Mouse (Mus musculus): ENCODE measurements around the gene Ccser1. TPM values are rescaled to one million over a fixed set of nuclear protein-coding genes. Genes with fewer than 3 reads are reported as not detected.

Gene Ccser1
- polyA plus RNA-seq, 1 experiment from 2014 or later, result 6.9 TPM

DNA sequence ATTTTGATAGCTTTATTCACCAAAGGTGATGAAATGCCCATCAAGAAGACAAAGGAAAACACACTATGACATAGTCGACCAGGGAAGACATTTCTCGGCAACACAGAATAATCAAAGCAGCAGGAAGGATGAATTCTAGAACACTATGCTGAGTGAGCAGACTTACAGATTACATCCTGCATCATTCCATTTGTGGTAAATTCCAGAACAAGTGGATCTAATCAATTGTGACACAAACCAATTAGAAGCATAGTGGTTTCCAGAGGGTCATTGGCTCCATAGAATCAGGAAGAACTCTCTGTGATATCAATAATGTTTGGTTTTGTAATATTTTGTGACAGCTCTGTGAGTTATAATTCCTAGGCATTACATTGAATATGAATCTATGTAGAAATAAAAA, 875.2 kb downstream of the Ccser1 start:
- Histone ChIP-seq H3K4me3 (ENCODE audit: low read depth, low read length) (no peak overlapping the region), H3K27ac (replicated peaks) (no peak overlapping the region), H3K9ac (ENCODE audit: low read length) (no peak overlapping the region), H3K9me3 (ENCODE audit: control insufficient read depth, low read length) (no peaks in the 10 kb centered on the region), H3K4me1 (replicated peaks; ENCODE audit: control insufficient read depth, insufficient read depth) (no peaks in the 10 kb centered on the region), H3K4me2 (replicated peaks; ENCODE audit: low read depth) (no peak overlapping the region), H3K36me3 (ENCODE audit: control insufficient read depth, insufficient read depth, low read length) (no peaks in the 10 kb centered on the region), H3K27me3 (ENCODE audit: control insufficient read depth, insufficient read depth, low read length) (no peaks in the 10 kb centered on the region)
- TF ChIP-seq CTCF (IDR thresholded peaks at IDR 0.05; ENCODE audit: low read depth) (no peak), EP300 (optimal IDR thresholded peaks at IDR 0.05) (no peak)
- WGBS, result 62% methylated on average over 2 of the region's 2 CpGs
- ATAC-seq (ENCODE audit: low FRiP score, low TSS enrichment) (no peak), DNase-seq (ENCODE audit: low spot score) (no peak)

GRCm38 (mm10) chr6:62066363-62067023, 886.4 kb downstream of the Ccser1 start:
- 48% methylated on average over 6 of the region's 6 CpGs for WGBS
- no peak for DNase-seq (ENCODE audit: low spot score)
- no peak overlapping the region for H3K4me2 ChIP-seq (replicated peaks; ENCODE audit: low read depth)
- TF ChIP-seq CTCF (IDR thresholded peaks at IDR 0.05; ENCODE audit: low read depth), result no peak
- TF ChIP-seq EP300 (optimal IDR thresholded peaks at IDR 0.05), result no peak
- H3K36me3 ChIP-seq (ENCODE audit: control insufficient read depth, insufficient read depth, low read length), result no peaks in the 10 kb centered on the region
- no peak overlapping the region for H3K4me3 ChIP-seq (ENCODE audit: low read depth, low read length)
- no peaks in the 10 kb centered on the region for H3K27me3 ChIP-seq (ENCODE audit: control insufficient read depth, insufficient read depth, low read length)
- H3K4me1 ChIP-seq (replicated peaks; ENCODE audit: control insufficient read depth, insufficient read depth), result no peaks in the 10 kb centered on the region
- no peak overlapping the region for H3K9ac ChIP-seq (ENCODE audit: low read length)
- ATAC-seq (ENCODE audit: low FRiP score, low TSS enrichment), result no peak
- no peaks in the 10 kb centered on the region for H3K9me3 ChIP-seq (ENCODE audit: control insufficient read depth, low read length)
- H3K27ac ChIP-seq (replicated peaks), result no peak overlapping the region

GRCm38 (mm10) chr6:62067024-62067380, 886.9 kb downstream of the Ccser1 start:
- Histone ChIP-seq H3K27me3 (ENCODE audit: control insufficient read depth, insufficient read depth, low read length) (no peaks in the 10 kb centered on the region), H3K9me3 (ENCODE audit: control insufficient read depth, low read length) (no peaks in the 10 kb centered on the region), H3K4me1 (replicated peaks; ENCODE audit: control insufficient read depth, insufficient read depth) (no peaks in the 10 kb centered on the region), H3K27ac (replicated peaks) (no peak overlapping the region), H3K4me3 (ENCODE audit: low read depth, low read length) (no peak overlapping the region), H3K36me3 (ENCODE audit: control insufficient read depth, insufficient read depth, low read length) (no peaks in the 10 kb centered on the region), H3K4me2 (replicated peaks; ENCODE audit: low read depth) (no peak overlapping the region), H3K9ac (ENCODE audit: low read length) (no peak overlapping the region)
- WGBS, result 87% methylated on average over 4 of the region's 4 CpGs
- DNase-seq (ENCODE audit: low spot score) (no peak), ATAC-seq (ENCODE audit: low FRiP score, low TSS enrichment) (no peak)
- TF ChIP-seq CTCF (IDR thresholded peaks at IDR 0.05; ENCODE audit: low read depth) (no peak), EP300 (optimal IDR thresholded peaks at IDR 0.05) (no peak)

- WGBS, result 51% methylated on average over 2 of the region's 2 CpGs
Observed at GRCm38 (mm10) chr6:62105464-62105863, 925.3 kb downstream of the Ccser1 start.

DNA sequence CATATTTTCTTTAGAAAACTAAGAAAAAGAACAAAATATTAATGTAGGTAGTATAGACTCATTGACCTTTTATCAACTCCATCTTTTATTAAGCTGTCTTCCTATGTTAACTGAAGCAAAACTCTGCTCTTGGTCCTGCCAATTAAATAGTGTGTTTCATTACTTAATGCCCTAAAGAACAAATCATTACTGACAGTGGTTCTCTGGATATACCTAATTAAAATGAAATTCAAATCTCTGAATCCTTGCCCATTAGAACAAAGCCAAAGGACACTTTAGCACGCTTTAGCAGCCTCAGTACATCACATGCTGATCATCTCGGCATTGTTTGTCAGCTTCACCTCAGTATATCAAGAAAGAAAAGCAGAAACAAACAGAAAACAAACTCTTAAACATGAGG, 952.4 kb downstream of the Ccser1 start:
- Histone ChIP-seq H3K27ac (replicated peaks) (no peak overlapping the region), H3K9ac (ENCODE audit: low read length) (no peak overlapping the region), H3K27me3 (ENCODE audit: control insufficient read depth, insufficient read depth, low read length) (no peaks in the 10 kb centered on the region), H3K9me3 (ENCODE audit: control insufficient read depth, low read length) (no peaks in the 10 kb centered on the region), H3K4me2 (replicated peaks; ENCODE audit: low read depth) (no peak overlapping the region), H3K4me1 (replicated peaks; ENCODE audit: control insufficient read depth, insufficient read depth) (no peaks in the 10 kb centered on the region), H3K4me3 (ENCODE audit: low read depth, low read length) (no peak overlapping the region), H3K36me3 (ENCODE audit: control insufficient read depth, insufficient read depth, low read length) (no peaks in the 10 kb centered on the region)
- ATAC-seq (ENCODE audit: low FRiP score, low TSS enrichment), result no peak
- TF ChIP-seq EP300 (optimal IDR thresholded peaks at IDR 0.05), result no peak
- no peak for TF ChIP-seq CTCF (IDR thresholded peaks at IDR 0.05; ENCODE audit: low read depth)
- no peak for DNase-seq (ENCODE audit: low spot score)
- 85% methylated on average over 2 of the region's 2 CpGs for WGBS

More at GRCm38 (mm10) chr6:62105464-62105863, 925.3 kb downstream of the Ccser1 start:
- DNase-seq (ENCODE audit: low spot score), result no peak
- no peak overlapping the region for H3K4me2 ChIP-seq (replicated peaks; ENCODE audit: low read depth)
- H3K4me1 ChIP-seq (replicated peaks; ENCODE audit: control insufficient read depth, insufficient read depth), result no peaks in the 10 kb centered on the region
- no peak for ATAC-seq (ENCODE audit: low FRiP score, low TSS enrichment)
- H3K9ac ChIP-seq (ENCODE audit: low read length), result no peak overlapping the region
- no peaks in the 10 kb centered on the region for H3K36me3 ChIP-seq (ENCODE audit: control insufficient read depth, insufficient read depth, low read length)
- no peaks in the 10 kb centered on the region for H3K9me3 ChIP-seq (ENCODE audit: control insufficient read depth, low read length)
- TF ChIP-seq EP300 (optimal IDR thresholded peaks at IDR 0.05) (no peak), CTCF (IDR thresholded peaks at IDR 0.05; ENCODE audit: low read depth) (no peak)
- no peak overlapping the region for H3K4me3 ChIP-seq (ENCODE audit: low read depth, low read length)
- H3K27ac ChIP-seq (replicated peaks), result no peak overlapping the region
- H3K27me3 ChIP-seq (ENCODE audit: control insufficient read depth, insufficient read depth, low read length), result no peaks in the 10 kb centered on the region

DNA sequence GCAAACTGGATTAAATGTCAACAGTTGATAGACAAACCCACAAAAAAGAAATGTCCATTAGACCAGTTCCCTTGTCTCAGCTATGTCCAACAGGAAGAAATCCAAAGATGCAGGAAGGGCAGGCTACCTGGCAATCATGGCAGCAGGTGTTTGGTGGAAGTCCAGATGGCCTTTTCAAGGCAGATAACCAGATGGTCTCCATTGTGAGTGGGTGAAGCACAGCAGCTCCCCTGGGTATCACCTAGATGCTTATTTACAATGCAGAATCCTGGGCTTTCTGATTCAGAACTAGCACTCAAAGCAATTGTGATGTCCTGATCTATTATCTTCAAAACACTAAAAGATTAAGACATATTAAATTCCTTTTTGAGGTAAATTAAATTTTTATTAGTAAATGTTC, 980.2 kb downstream of the Ccser1 start:
- Histone ChIP-seq H3K9ac (ENCODE audit: low read length) (no peak overlapping the region), H3K9me3 (ENCODE audit: control insufficient read depth, low read length) (no peaks in the 10 kb centered on the region), H3K4me2 (replicated peaks; ENCODE audit: low read depth) (no peak overlapping the region), H3K4me3 (ENCODE audit: low read depth, low read length) (no peak overlapping the region), H3K27ac (replicated peaks) (no peak overlapping the region), H3K36me3 (ENCODE audit: control insufficient read depth, insufficient read depth, low read length) (no peaks in the 10 kb centered on the region), H3K27me3 (ENCODE audit: control insufficient read depth, insufficient read depth, low read length) (no peaks in the 10 kb centered on the region), H3K4me1 (replicated peaks; ENCODE audit: control insufficient read depth, insufficient read depth) (no peaks in the 10 kb centered on the region)
- DNase-seq (ENCODE audit: low spot score), result no peak
- no peak for ATAC-seq (ENCODE audit: low FRiP score, low TSS enrichment)
- TF ChIP-seq CTCF (IDR thresholded peaks at IDR 0.05; ENCODE audit: low read depth) (no peak), EP300 (optimal IDR thresholded peaks at IDR 0.05) (no peak)

All from stomach, postnatal 0 days (tissue).